Mouse (Mus musculus): ENCODE results near the gene Tsnaxip1. TPM values are rescaled to one million over a fixed set of nuclear protein-coding genes. Genes with fewer than 3 reads are reported as not detected.

Gene Tsnaxip1
- polyA plus RNA-seq, 1 experiment from 2014 or later = 2.9 TPM

GRCm38 (mm10) chr8:105855248-105856167 lies 28.0 kb downstream of the Tsnaxip1 start:
- Histone ChIP-seq H3K36me3 (ENCODE audit: insufficient read depth, low read length) (no peaks in the 10 kb centered on the region), H3K9me3 (ENCODE audit: low read length) (no peaks in the 10 kb centered on the region), H3K27ac (ENCODE audit: low read length) (peak overlapping the region; percentile 85), H3K27me3 (replicated peaks; ENCODE audit: insufficient read depth, low read length) (no peaks in the 10 kb centered on the region), H3K9ac (replicated peaks; ENCODE audit: low read depth) (peak overlapping the region; percentile 70), H3K4me1 (ENCODE audit: insufficient read depth, low read depth, low read length) (peaks cover 25% of the 10 kb centered on the region), H3K4me2 (replicated peaks; ENCODE audit: low read depth, low read length) (peak overlapping the region; percentile 96), H3K4me3 (ENCODE audit: low read depth, low read length) (peak overlapping the region; percentile 83)
- TF ChIP-seq EP300 (IDR thresholded peaks at IDR 0.05) (no peak), CTCF (IDR thresholded peaks at IDR 0.05) (0 out of 2 replicates have a peak, but pooled peaks have one; percentile 22)
- peak; percentile 51 for DNase-seq (ENCODE audit: low spot score)
- peak; percentile 48 for ATAC-seq
- 2% methylated on average over 70 of the region's 71 CpGs for WGBS

GRCm38 (mm10) chr8:105856168-105856835 lies 28.8 kb downstream of the Tsnaxip1 start:
- Histone ChIP-seq H3K27me3 (replicated peaks; ENCODE audit: insufficient read depth, low read length) (no peaks in the 10 kb centered on the region), H3K4me3 (ENCODE audit: low read depth, low read length) (peak overlapping the region; percentile 83), H3K4me2 (replicated peaks; ENCODE audit: low read depth, low read length) (peak overlapping the region; percentile 96), H3K9ac (replicated peaks; ENCODE audit: low read depth) (peak overlapping the region; percentile 70), H3K27ac (ENCODE audit: low read length) (peak overlapping the region; percentile 85), H3K36me3 (ENCODE audit: insufficient read depth, low read length) (no peaks in the 10 kb centered on the region), H3K4me1 (ENCODE audit: insufficient read depth, low read depth, low read length) (peaks cover 25% of the 10 kb centered on the region), H3K9me3 (ENCODE audit: low read length) (no peaks in the 10 kb centered on the region)
- DNase-seq (ENCODE audit: low spot score) (no peak), ATAC-seq (no peak)
- TF ChIP-seq EP300 (IDR thresholded peaks at IDR 0.05) (no peak), CTCF (IDR thresholded peaks at IDR 0.05) (no peak)
- 6% methylated on average over 15 of the region's 15 CpGs for WGBS

- Histone ChIP-seq H3K36me3 (ENCODE audit: insufficient read depth, low read length) (no peaks in the 10 kb centered on the region), H3K4me3 (ENCODE audit: low read depth, low read length) (no peak overlapping the region), H3K9me3 (ENCODE audit: low read length) (no peaks in the 10 kb centered on the region), H3K4me2 (replicated peaks; ENCODE audit: low read depth, low read length) (no peak overlapping the region), H3K9ac (replicated peaks; ENCODE audit: low read depth) (no peak overlapping the region), H3K27ac (ENCODE audit: low read length) (no peak overlapping the region), H3K4me1 (ENCODE audit: insufficient read depth, low read depth, low read length) (peaks cover 30% of the 10 kb centered on the region), H3K27me3 (replicated peaks; ENCODE audit: insufficient read depth, low read length) (no peaks in the 10 kb centered on the region)
- WGBS = 86% methylated on average over 5 of the region's 5 CpGs
- no peak for TF ChIP-seq EP300 (IDR thresholded peaks at IDR 0.05)
- TF ChIP-seq CTCF (IDR thresholded peaks at IDR 0.05) = no peak
- DNase-seq (ENCODE audit: low spot score) (peak; percentile 47), ATAC-seq (no peak)
These were observed 31.0 kb downstream of the Tsnaxip1 start for GRCm38 (mm10) chr8:105858495-105858894.

GRCm38 (mm10) chr8:105859314-105859713 lies 31.8 kb downstream of the Tsnaxip1 start:
- no peak overlapping the region; the same call in 1 of the 2 replicates for H3K4me2 ChIP-seq (replicated peaks; ENCODE audit: low read depth, low read length)
- ATAC-seq = no peak
- peaks cover 30% of the 10 kb centered on the region for H3K4me1 ChIP-seq (ENCODE audit: insufficient read depth, low read depth, low read length)
- DNase-seq (ENCODE audit: low spot score) = no peak
- no peak overlapping the region for H3K9ac ChIP-seq (replicated peaks; ENCODE audit: low read depth)
- peak overlapping the region; percentile 83 for H3K27ac ChIP-seq (ENCODE audit: low read length)
- TF ChIP-seq CTCF (IDR thresholded peaks at IDR 0.05) (no peak), EP300 (IDR thresholded peaks at IDR 0.05) (no peak)
- H3K36me3 ChIP-seq (ENCODE audit: insufficient read depth, low read length) = no peaks in the 10 kb centered on the region
- H3K9me3 ChIP-seq (ENCODE audit: low read length) = no peaks in the 10 kb centered on the region
- H3K27me3 ChIP-seq (replicated peaks; ENCODE audit: insufficient read depth, low read length) = no peaks in the 10 kb centered on the region
- 45% methylated on average over 5 of the region's 5 CpGs for WGBS
- no peak overlapping the region for H3K4me3 ChIP-seq (ENCODE audit: low read depth, low read length)

- H3K4me2 ChIP-seq (replicated peaks; ENCODE audit: low read depth, low read length) = peak within 1 kb of the TSS; percentile 86
- 2% methylated on average over 49 of the region's 59 CpGs for WGBS
- H3K4me1 ChIP-seq (ENCODE audit: insufficient read depth, low read depth, low read length) = peaks cover 30% of the 10 kb centered on the region
- H3K4me3 ChIP-seq (ENCODE audit: low read depth, low read length) = peak within 1 kb of the TSS; percentile 66
- H3K9me3 ChIP-seq (ENCODE audit: low read length) = no peaks in the 10 kb centered on the region
- peak within 1 kb of the TSS; percentile 75 for H3K9ac ChIP-seq (replicated peaks; ENCODE audit: low read depth)
- ATAC-seq (peak; percentile 97), DNase-seq (ENCODE audit: low spot score) (peak; percentile 100)
- H3K27ac ChIP-seq (ENCODE audit: low read length) = peak within 1 kb of the TSS; percentile 83
- H3K36me3 ChIP-seq (ENCODE audit: insufficient read depth, low read length) = no peaks in the 10 kb centered on the region
- H3K27me3 ChIP-seq (replicated peaks; ENCODE audit: insufficient read depth, low read length) = no peaks in the 10 kb centered on the region
- TF ChIP-seq EP300 (IDR thresholded peaks at IDR 0.05) (no peak; the same call in 1 of the 2 replicates), CTCF (IDR thresholded peaks at IDR 0.05) (no peak)
These were observed 32.8 kb downstream of the Tsnaxip1 start, which contains the start of gene Nutf2 for GRCm38 (mm10) chr8:105860143-105860981. TSS of gene Nutf2 (plus strand) at chr8:105860580.
